Mouse (Mus musculus) G1E (cell line): ENCODE measurements at regions not wholly inside any gene's neighbourhood (a gene's known extent, or its start where the extent isn't known, plus 50 kb on each side); places are given as distances from the start of the nearest gene placed in this dataset.

Experiments used
- CTCF ChIP-seq: IDR thresholded peaks from 2 replicates; pipeline ENCODE4 v1.5.1; 2012; ENCODE audit warnings: low read depth, low read length, inconsistent platforms, mixed read lengths
- GATA1 ChIP-seq: IDR thresholded peaks from 2 replicates; pipeline ENCODE4 v1.6.1; 2012; ENCODE audit warnings: borderline replicate concordance, low read length, inconsistent platforms, mixed read lengths
- GATA2 ChIP-seq: IDR thresholded peaks from 2 replicates; pipeline ENCODE4 v1.6.1; 2012; ENCODE audit warnings: low read depth, low read length, inconsistent platforms, borderline replicate concordance
- POLR2AphosphoS5 ChIP-seq: IDR thresholded peaks from 2 replicates; pipeline ENCODE4 v1.6.1; 2012; ENCODE audit warnings: low read depth, low read length, inconsistent platforms; ENCODE audit not compliant: insufficient replicate concordance
- TAL1 ChIP-seq: conservative IDR thresholded peaks from 2 replicates; pipeline ENCODE4 v1.6.1; 2012; ENCODE audit warnings: low read depth, low read length, inconsistent platforms, mixed read lengths

DNA sequence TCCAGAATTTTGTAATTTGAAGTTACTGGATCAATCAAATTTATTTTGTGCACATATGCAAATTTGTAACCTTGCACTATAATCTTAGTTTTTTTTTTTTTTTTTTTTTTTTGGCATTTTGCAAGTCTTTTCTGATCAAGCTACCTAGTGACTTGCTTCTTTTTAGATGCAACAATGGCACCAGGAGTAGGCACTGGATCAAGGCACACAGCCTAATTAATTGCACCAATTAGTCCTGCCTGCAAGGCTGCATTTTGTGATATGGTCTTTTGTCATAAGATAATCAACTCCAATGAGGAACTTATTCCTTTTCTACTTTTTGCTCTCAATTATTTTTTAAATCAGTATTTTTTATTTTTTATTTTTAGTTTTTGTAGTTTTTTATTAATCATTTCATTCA is 105.5 kb upstream of the Ccnh start:
- TF ChIP-seq CTCF (no peak), GATA1 (no peak), TAL1 (no peak), GATA2 (no peak), POLR2AphosphoS5 (no peak)
